In the genomic region with DNA sequence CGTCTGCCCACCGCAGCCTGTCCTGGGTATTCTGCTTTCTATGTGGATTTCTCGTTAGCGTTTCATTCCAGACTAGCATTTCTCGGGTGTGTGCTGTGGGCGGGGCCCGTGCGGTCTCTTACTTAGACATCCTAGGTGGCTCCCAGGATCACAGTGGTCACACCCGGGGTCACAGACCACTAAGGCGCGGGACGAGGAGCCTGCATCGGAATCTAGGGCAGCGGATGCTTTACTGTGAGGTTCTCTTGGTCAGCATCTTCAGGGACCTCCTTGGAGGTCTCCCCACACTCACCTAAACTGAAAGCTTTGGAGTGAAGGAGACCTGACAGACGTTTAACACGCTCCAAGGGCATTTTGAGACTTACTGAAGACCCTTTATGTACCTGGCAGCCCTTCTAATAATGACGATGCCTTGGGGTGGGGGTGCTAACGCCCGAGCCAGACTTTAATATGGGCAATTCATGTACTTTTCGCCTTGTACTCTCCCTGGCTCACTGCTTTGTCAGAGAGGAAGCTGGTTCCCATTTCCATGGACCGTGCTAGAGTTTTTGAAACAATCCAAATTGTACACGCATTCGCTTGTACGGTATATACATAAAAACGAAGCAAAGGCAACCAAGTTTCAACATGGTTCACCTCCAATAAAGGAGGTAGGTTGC, we compare ENCODE assay signal across 8 mouse cellular contexts.
DNase-seq lines count a peak whose midpoint lies in the region; ATAC-seq and TF ChIP-seq lines count a peak whose summit lies in the region.

No protein-coding gene starts in this region.

- peak overlapping the region; percentile 90 for H3K9ac ChIP-seq in hindbrain, embryonic 13.5 days
- H3K9ac ChIP-seq in midbrain, embryonic 13.5 days (replicated peaks), result peak overlapping the region; percentile 91

- peak overlapping the region; percentile 92 for H3K27ac ChIP-seq in cortical plate, adult 2 months (ENCODE audit: insufficient read depth, low read length)
- peak overlapping the region; percentile 100 for H3K27ac ChIP-seq in hindbrain, embryonic 13.5 days
- H3K27ac ChIP-seq in midbrain, embryonic 13.5 days, result peak overlapping the region; percentile 100

- H3K9me3 ChIP-seq in hindbrain, embryonic 13.5 days, result no peaks in the 10 kb centered on the region
- no peaks in the 10 kb centered on the region for H3K9me3 ChIP-seq in midbrain, embryonic 13.5 days

- no peak for TF ChIP-seq POLR2A in cortical plate, adult 2 months (IDR thresholded peaks at IDR 0.05; ENCODE audit: extremely low read depth, insufficient read depth, low read length)

- DNase-seq in kidney, postnatal 10 days, result peak; percentile 48
- no peak for DNase-seq in kidney, postnatal 4 days
- no peak for DNase-seq in cerebellum, adult 9-11 months
- no peak for DNase-seq in frontal cortex, postnatal 10 days (ENCODE audit: low spot score in 2 of 2)
- DNase-seq in spleen, postnatal 4 days (ENCODE audit: low spot score in 2 of 2), result no peak

- ATAC-seq in hindbrain, embryonic 13.5 days (ENCODE audit: low FRiP score), result peak; percentile 71
- ATAC-seq in midbrain, embryonic 13.5 days, result no peak

- no peaks in the 10 kb centered on the region for H3K27me3 ChIP-seq in hindbrain, embryonic 13.5 days
- H3K27me3 ChIP-seq in midbrain, embryonic 13.5 days, result no peaks in the 10 kb centered on the region

- no peak for TF ChIP-seq CTCF in cortical plate, adult 2 months (IDR thresholded peaks at IDR 0.05; ENCODE audit: extremely low read depth, insufficient read depth, low read length)

- H3K36me3 ChIP-seq in hindbrain, embryonic 13.5 days, result no peaks in the 10 kb centered on the region
- no peaks in the 10 kb centered on the region for H3K36me3 ChIP-seq in midbrain, embryonic 13.5 days

- peak overlapping the region; percentile 58 for H3K4me3 ChIP-seq in cortical plate, adult 2 months (ENCODE audit: insufficient read depth, low read length)
- H3K4me3 ChIP-seq in hindbrain, embryonic 13.5 days, result peak overlapping the region; percentile 59
- peak overlapping the region; percentile 62 for H3K4me3 ChIP-seq in midbrain, embryonic 13.5 days (replicated peaks)

- WGBS in hindbrain, embryonic 13.5 days, result 13% methylated on average over 25 of the region's 25 CpGs
- WGBS in midbrain, embryonic 13.5 days, result 15% methylated on average over 25 of the region's 25 CpGs

- H3K4me1 ChIP-seq in cortical plate, adult 2 months (ENCODE audit: control insufficient read depth, insufficient read depth, low read length), result peaks cover 8% of the 10 kb centered on the region
- H3K4me1 ChIP-seq in hindbrain, embryonic 13.5 days (replicated peaks), result peaks cover 30% of the 10 kb centered on the region
- H3K4me1 ChIP-seq in midbrain, embryonic 13.5 days (replicated peaks), result peaks cover 32% of the 10 kb centered on the region

- H3K4me2 ChIP-seq in hindbrain, embryonic 13.5 days, result peak overlapping the region; percentile 75
- peak overlapping the region; percentile 78 for H3K4me2 ChIP-seq in midbrain, embryonic 13.5 days (replicated peaks)
